Mouse (Mus musculus) lung, postnatal 14 days (tissue): ENCODE data around the gene D630039A03Rik.

Experiments used
- DNase-seq: peaks from one replicate; pipeline ENCODE4 v3.0.0; 2021

The D630039A03Rik gene

DNA sequence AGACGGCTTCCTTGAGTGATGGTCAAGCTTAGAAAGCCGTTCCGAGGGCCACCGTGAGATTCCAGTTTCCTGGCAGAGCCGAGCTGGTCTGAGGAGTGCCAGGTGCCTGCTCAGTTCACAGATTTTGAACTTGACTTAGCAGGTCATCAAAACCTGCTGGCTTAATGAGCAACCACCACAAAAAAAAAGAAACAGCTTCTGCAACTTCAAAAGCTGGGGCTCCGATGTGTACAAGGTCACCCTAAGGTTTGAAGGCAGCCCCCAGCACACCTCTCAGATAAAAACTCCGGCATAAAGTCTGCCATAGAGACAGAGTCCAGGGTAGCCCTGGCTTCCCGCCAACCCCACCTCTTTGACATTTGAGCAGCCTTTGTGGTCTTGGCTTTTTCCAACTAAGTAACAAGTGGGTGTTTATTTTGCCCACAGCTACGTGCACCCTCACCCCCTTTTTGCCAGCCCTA is at the start of gene D630039A03Rik:
D630039A03Rik (minus strand) TSS at position 97 of the 461 bp plus-strand sequence.
- DNase-seq: peak; percentile 48

DNA sequence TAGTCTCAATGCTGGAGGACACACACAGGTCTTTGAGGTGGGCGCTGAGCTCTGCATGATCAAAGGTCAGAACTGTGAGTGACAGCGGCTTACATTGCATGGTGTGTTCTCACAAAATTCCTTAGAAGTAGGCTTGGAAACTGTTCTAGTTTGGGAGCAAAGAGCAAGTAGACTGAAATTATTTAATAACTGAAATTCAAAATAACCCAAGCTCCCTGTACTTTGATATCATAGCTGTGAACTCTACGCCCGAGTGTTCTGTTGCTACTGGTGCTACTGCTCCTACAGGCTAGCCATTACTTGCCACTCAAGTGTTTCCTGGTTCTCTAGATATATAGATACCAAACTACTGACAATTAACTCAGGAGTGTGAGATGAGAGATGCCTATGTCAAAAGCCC is 49.4 kb upstream of the D630039A03Rik start:
- no peak for DNase-seq

DNA sequence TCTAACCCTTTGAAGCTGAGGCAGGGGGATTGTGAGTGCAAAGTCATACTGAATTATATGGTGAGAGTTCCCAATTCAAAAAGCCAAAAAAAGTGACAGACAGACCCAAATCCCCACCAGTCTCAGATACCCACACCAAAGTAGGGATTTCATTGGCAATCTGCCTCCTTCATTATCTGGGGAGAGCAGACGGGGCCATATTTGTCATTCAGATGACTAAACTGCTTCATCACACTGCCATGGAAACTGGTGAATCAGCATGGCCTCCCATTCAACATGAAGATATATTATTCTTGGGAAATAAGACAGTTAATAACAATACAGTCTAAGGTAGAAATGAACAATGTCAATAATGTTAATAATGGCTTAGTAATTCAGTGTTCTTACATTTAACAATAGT is 48.0 kb upstream of the D630039A03Rik start:
- no peak for DNase-seq

DNA sequence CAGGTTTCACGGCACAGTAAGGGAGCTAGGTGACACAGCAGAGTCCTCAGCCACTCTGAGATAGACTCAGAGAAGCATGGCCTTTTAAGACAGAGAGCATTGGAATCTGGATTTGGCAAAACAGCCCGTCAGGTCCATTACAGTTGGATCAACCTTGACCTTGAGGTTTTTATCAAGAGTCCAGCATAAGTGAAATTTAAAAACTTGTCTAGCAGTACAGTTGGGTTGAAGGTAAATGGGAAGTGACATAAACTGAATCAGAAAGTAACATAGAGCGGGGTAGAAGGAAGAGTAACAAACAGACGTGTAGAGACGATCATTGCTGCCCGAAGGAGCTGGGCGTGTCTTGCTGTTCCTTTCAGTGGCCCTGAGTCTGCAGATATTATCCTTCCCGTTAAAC is 43.0 kb upstream of the D630039A03Rik start:
- DNase-seq: no peak

DNA sequence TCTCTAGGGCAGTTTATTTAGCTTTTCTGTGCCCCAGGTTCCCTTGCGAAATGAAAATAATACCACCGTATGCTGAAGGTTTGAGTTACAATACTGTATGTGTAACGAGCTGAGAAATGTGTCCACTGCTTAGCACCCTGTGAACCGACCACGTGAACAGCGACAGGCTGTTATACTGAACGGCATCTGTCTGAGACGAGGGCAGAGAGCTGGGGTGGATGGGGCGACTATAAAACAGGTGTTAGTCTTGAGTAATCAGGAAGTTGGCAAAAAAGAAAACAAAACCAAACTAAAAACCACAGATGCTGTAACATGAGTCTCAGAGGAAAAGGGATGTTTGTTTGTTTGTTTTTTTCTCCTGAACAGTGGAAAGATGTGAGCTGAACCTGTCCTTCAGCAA is 42.0 kb upstream of the D630039A03Rik start:
- no peak for DNase-seq

DNA sequence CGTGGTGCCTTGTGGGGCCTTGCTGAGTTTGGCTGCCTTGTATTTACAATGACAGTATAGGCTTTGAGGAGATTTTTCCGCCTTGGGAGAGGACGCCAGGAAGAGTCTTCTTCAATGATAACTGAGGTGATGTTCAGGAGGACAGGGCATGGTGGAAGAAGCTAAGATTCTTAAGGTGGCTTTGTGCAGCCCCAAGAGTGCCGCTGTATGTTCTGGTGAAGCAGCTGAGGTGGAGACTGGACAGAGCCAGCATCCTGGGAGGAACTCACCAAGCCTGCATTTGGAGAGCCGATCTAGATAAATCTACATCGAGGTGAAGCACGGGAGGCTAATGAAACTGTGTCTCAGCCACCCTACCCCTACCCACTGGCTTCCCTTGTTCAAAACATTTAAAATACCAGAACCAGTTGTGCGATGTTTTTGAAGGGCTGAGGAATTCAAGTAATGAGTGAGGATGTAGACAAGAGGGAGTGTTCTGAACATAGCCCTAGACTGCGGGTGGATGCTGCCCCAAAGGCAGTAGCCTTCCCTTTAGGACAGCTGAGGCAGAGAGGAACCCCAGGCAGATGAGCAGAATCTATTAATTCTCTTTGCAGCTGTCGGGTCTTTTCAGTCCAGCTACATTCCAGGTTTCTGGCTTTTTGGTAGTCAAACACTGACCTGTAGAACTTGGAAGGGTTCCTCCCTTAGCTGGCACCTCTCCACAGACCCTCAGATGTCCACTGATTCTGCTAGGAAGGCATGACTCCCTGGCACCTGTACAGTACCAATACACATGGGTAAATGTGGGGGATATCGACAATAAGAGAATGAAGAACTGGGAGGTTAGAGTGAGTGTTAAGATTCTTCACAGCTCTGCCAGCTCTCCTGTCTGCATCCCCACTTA is 41.3 kb upstream of the D630039A03Rik start:
- DNase-seq: no peak

DNA sequence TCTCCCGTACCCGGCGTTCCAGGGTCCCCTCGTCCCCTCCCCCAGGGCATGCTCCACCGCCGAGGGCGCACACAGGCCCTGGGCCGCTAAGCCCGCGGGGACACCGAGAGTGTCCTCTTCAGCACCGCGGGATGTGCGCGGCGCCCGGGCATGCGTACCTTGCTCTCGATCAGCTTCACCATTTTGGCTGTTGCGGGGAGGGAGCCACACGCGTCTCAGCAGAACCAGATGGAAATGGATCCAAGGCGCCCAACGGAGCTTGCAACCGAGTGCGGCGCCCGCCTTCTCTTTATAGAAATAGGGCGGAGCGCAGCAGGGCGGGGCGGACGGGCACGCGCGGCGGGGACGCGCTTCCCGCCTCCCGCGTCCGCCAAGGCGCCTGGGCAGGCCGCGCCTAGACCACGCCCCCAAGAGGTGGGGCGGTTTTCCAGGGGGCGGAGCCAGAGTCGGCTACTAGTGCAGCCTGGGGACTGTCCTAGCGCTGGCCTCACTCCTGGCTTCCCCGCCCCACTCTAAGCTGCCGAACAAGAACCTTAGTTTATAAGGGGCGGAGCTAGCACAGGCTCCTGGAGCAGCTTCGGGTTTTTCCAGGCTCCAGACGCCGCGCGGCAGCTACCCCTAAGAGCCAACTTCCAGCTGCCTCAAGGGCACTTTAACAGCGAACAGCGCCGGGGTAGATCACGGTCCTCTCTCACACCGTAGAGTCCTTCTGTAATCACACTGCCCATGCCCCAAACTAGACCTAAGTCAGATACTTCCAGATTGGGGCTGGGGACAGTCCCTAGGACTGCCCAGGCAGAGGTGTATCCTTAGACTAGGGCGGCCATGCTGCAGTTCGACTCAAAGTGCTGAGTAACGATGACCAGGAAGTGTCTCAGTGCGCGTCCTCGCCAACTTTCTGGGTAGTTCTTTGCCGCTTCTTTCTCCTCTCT is 40.2 kb upstream of the D630039A03Rik start, which contains the start of gene Txn1:
Txn1 (minus strand) TSS at position 383 of the 932 bp plus-strand sequence.
- peak; percentile 99 for DNase-seq

DNA sequence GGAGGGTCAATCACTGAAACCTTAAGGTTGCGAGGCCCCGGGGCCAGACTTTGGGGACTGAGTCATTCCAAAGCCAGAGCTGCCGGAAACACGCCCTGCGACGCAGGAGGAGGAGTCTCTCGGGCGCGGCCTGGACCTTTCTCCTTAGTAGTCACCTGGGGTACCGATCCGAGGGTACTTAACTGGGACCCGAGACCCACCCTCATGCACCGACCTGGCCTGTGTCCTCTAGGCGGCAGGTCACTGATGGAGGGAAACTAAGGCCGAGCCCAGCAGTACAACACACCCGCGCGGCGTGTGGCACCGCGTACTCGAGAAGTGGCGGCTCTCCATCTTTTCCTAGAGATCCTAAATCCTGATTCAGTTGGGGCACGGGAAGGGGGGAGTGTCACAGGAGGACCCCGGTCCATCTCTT is 39.5 kb upstream of the D630039A03Rik start:
- DNase-seq: peak; percentile 71

DNA sequence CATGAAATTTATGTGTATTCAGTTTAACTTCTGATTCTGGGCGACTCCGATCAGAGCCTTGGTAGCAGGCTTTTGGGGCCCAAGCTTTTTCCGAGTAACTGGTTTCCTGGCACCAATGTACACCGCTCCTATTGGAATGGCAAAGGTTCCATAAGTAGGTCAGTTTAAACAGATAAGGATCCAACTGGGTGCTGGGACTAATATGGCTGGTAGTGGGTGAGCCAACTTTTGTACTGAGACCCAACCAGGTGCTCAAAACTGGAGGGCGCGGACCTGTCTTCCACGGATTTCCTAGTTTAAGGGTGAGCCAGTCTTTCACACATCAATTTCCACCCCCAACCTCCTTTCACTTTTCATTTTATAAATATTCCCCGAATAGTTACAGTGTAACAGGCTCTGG is 38.9 kb upstream of the D630039A03Rik start:
- DNase-seq: no peak

DNA sequence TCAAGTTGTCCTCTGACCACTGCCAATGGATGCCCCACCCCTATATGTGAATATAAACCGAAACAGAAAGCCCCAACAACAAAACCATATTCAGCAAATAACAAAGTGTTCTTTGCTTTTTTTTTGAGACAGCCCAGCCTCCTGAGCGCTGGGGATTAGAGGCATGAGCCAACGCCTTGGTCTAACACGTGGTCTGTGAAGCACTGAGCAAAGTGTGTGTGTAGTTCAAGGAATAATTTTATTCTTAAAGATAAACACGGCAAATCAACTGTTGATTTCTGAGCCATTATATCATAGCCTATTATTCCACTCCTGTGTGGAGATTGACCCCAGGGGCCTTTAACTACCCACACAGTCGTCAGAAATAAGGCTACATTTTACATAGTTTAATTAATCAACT is 38.5 kb upstream of the D630039A03Rik start:
- DNase-seq: no peak

DNA sequence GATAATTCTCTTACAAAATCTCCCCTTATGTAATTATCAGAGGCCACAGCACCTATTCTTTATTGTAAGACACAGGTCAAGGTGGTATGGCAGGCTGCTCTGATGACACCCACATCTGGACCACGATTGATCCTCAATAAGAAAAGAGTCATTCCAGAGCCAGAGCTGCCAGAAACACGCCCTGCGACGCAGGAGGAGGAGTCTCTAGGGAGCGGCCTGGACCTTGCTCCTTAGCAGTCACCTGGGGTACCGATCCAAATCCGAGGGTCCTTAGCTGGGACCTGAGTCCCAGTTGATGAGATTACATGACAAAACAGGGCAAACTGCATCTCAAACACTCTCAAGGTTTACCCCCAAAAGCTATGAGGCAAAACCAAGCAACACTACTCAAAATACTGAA is 37.7 kb upstream of the D630039A03Rik start:
- no peak for DNase-seq

DNA sequence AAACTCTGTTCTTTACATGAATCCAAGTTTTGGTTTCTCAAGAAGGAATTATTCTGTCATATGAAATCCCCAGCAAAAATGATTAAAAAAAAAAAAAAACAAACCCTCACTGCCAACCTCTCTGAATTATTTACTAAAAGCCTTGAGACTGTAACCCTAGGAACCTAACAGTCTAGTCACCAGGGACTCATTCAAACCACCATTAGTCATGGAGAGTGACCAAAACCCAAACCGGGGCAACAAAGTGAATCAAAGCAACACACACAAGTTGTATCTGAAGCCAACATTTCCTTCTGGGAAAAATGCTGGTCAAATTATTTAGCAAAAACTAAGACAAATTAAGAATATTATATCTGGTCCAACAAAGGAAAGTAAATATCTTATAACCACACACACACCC is 36.8 kb upstream of the D630039A03Rik start:
- DNase-seq: no peak

DNA sequence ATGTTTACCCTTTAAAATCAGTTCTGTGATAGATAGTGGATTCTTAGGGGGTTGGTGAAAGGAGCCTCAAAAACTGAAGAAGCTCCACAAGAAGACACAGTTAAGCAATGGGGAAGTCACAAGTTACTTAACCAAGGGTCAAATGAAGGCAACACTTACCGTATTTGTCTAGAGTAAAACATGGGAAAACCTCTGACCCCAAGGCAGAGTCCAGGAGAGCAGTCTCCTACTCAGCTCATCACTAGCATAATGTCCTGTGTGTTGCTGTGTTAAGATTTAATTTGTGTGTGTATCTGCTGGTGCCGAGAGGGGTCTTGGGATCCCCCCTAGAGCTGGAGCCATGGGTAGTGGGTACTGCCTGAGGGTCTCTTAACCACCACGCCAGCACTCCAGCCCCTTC is 36.3 kb upstream of the D630039A03Rik start:
- DNase-seq: no peak

DNA sequence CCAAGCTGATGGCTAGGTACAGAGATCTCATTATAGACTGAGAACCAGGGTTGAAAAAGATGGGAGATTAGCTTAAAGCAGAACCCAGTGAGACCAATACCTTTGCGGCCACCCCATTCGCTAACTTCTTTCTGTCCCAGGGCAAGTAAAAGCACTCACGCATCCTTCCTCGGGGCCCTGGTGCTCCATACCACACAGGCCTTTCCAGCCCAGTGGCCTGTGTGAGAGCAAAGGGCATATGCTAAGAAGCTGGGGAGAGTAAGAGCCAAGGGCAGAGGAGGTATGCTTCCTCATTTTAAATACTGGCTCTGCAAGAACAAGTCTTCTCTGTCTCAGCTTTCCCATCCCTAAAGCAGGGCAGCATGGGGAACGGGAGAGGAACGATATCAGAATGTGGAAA is 33.8 kb upstream of the D630039A03Rik start:
- no peak for DNase-seq

DNA sequence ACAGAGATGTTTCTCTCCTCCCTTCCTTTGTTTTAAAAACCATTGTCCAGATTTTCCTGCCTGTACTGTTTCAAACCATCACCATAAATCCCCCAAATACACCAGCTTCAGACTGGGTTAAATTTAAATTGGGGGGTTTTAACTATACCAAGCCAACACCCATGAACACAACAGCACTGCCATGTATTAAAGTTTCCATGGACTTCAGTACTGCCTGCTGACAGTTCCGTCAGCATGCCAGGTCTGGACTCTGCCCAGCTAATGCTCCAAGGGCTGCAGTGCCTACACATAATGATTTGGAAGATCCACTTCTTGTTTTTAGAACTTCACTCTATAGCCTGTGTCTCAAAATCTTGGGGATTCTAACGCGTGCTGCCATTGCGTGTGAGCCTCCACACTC is 31.4 kb upstream of the D630039A03Rik start:
- DNase-seq: no peak

DNA sequence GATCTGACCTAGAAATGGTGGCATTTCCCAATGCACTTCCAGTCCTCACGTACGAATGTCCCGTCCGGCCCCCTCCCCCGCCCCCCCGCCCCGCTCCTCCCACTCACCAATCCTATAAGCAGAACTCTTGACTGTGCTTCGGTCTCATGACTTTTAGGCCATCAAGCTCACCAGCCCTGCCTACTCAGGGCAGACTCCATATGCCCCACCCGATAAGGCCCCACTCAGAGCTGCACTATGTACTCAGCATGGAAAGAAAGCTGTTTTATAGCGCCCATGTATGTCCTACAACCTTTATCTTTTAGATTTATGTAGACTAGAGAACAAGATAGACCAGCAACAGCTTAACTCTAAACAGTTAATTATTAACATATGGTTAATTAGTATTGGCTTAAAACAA is 30.9 kb upstream of the D630039A03Rik start:
- DNase-seq: no peak

DNA sequence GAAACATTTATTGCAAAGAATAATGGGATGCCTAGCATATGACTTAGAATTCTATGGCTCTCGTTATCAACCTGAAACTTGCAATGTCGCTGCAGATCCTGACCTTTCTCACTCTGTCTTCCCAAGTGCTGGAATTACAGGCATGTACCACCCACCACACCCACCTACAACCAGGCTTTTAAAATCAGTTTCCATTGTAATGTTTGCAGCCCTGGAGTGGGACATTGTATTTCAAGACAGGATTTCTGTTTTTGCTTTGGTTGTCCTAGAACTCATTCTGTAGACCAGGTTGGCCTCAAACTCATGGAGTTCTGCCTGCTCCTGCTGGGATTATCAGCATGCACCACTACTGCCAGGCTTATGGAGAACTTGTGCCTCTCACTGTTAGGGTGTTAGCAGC is 26.8 kb upstream of the D630039A03Rik start:
- DNase-seq: no peak

DNA sequence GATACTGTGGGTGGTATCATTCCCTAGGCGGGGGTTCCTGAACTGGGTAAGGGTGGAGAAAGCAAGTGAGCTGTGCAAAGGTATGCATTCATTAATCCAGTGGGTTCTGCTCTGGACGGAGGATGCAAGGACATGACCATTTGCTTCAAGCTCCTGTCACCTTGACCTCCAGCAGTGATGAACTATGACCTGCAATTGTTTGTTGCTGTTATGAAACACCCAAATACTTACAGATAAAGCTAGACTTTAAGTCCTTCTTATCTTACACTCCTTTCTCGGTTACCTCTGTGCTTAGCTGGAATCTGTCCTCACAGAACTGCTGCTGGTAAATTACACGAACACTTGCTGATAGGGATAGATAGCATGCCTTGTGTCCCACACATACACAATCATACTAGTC is 24.5 kb upstream of the D630039A03Rik start:
- DNase-seq: no peak

DNA sequence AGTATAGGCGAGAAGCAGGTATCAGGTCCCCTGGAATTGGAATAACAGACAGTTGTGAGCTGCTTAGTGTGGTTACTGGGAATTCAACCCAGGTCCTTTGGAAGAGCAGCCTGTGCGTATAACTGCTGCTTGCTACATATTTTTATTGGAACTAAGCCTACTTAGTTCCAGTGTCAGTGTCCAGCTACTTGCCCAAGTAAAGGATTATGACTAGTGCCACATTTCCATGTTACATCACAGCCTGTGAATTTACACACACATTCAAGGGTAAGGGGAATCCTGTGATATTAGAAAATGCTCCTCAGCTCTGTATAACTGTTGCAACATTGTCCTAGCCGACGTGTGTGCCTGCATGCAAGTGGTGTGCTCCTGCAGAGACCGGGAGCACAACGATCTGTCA is 21.2 kb upstream of the D630039A03Rik start:
- no peak for DNase-seq

DNA sequence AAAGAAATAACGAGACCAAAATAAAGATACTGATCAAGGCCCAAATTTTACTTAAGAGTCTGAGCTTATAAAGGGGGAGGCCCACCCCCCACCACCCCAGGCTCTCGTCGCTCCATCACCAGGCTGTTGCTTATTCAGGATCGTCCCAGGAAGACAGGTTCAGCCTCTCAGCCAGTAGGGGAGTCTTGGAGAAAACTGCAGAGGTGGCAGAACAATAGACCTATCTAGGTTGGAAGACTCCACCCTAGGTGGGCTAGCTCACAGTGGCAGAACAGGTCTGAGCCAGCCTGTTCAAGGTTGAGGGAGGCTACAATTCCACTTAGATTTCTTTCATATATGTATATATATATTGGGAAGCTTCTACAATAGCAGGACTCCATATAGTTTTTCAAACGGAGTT is 18.1 kb upstream of the D630039A03Rik start:
- no peak for DNase-seq

DNA sequence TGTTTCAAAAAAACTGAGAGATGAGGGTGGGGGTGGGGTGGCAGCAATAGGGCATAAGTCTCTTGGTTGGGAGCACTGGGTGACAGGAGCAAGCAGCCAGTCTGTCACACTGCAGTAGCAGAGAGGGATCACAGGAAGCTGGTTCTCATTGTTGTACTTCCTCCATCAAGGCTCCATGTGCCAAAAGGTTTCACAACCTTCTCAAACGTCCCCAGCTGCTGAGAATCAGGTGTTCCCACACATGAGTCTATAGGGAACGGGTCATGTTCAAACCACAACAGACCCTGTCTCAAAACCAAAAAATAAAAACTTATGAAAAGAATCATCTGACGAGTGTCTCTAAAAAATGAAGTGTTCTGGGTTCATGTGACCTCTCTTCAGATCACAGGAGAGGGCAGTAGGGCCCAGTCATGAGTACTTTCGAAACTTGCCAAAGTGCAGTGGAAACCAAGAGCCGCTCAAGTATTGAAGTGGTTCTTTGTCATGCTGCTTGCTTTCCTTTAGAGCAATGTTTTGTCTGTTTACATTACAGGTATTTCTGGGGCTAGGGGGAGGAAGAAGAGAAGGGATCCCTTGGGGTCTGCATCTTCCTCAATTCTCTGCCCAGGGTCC is 14.6 kb upstream of the D630039A03Rik start:
- DNase-seq: no peak

DNA sequence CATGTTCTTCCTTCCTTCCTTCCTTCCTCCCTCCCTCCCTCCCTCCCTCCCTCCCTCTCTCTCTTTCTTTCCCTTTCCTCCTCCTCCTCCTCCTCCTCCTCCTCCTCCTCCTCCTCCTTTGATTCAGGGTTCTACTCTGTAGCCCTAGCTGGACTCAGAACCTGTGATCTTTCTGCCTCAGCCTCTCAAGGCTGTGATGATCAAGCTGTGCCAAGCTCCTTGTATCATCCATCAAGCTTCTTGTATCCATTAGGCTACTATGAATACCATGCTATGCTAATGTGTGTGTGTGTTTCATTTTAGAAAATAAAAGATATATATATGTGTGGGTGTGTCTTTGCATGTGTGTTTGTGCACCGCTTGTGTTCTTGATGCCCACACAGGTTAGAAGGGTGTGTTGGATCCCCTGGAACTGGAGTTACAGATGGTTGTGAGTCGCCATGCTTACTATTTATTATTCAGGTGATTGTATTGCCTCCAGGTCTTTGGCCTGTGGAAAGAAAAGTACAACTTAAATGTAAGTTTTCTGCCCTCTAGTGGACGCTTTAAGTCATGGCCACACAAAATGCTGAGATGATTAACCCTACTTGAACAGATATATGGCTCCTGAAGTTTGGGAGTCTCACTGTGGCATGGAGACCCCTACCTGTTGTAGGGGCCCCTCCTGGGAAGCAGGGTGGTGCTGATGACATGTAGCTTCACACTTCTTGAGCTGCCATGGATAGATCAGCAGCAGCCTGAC is 11.5 kb upstream of the D630039A03Rik start:
- no peak for DNase-seq
